Mouse (Mus musculus): ENCODE measurements at regions not wholly inside any gene's neighbourhood (a gene's known extent, or its start where the extent isn't known, plus 50 kb on each side); places are given as distances from the start of the nearest gene placed in this dataset.

DNA sequence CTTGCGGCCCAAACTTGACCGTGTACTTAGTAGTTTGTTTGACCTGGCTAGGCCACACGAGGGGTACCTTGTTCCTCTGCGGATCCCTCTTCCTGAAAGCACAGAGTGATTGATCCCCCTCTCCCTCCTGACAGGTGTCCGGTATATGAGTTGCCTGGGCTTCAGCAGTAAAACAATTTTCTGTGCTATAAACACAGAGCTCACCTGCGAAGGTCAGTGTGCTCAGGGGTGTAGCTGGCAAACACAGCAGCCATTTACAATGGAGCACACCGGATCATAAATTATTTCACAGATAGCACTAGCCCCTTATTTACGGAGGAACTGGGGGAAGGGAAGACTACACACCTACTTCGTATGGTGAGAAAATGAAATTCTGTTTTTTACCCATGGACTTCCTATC is 92.5 kb upstream of the Klf4 start:
- H3K27me3 ChIP-seq (ENCODE audit: control insufficient read depth, insufficient read depth, low read depth, low read length), result no peaks in the 10 kb centered on the region

DNA sequence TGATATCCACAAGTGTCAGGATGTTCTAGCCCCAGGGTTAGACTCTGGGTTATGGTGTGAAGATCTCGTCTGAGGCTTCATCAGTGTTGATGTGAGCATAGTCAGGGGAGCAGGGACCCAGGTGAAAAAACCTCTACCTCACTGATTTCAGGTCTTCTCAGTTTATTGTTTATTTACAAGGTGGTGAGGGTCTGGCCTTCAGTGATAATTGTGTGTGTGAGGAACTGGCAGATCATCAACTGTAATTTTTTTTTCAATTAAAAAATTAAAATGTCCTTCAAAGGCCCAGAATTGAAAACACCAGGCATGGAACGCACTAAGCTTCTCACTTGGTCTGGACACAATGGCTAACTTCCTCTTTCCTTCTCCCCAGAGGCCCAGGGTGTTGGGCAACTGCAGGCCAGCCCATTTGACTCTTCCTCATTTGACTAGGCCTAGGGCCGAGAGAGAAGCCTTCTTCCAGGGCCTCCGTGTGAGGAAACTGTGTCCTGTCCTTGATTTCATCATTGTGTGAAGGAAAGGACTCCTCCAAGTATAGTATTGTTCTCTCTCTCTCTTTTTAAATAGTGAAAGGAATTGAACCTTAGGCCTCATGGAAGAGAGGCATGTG is 91.0 kb upstream of the Klf4 start:
- WGBS, result 86% methylated on average over 4 of the region's 4 CpGs
- no peak overlapping the region for H3K4me2 ChIP-seq (ENCODE audit: low read length)
- H3K9me3 ChIP-seq (replicated peaks; ENCODE audit: control insufficient read depth, low read length, poor library complexity, severe bottlenecking), result no peaks in the 10 kb centered on the region
- H3K4me1 ChIP-seq (ENCODE audit: control insufficient read depth, insufficient read depth, low read length), result no peaks in the 10 kb centered on the region
- no peak overlapping the region for H3K27ac ChIP-seq (ENCODE audit: low read length)
- no peaks in the 10 kb centered on the region for H3K27me3 ChIP-seq (ENCODE audit: control insufficient read depth, insufficient read depth, low read depth, low read length)
- no peak for ATAC-seq
- H3K4me3 ChIP-seq (ENCODE audit: low read depth, low read length), result no peak overlapping the region
- no peaks in the 10 kb centered on the region for H3K36me3 ChIP-seq (ENCODE audit: control insufficient read depth, insufficient read depth, low read length)
- no peak overlapping the region for H3K9ac ChIP-seq (ENCODE audit: low read depth, low read length)

More for the DNA sequence above, 92.5 kb upstream of the Klf4 start:
- ATAC-seq, result no peak
- Histone ChIP-seq H3K4me1 (ENCODE audit: control insufficient read depth, insufficient read depth, low read length) (no peaks in the 10 kb centered on the region), H3K4me3 (ENCODE audit: low read depth, low read length) (no peak overlapping the region), H3K36me3 (ENCODE audit: control insufficient read depth, insufficient read depth, low read length) (no peaks in the 10 kb centered on the region), H3K9me3 (replicated peaks; ENCODE audit: control insufficient read depth, low read length, poor library complexity, severe bottlenecking) (no peaks in the 10 kb centered on the region), H3K4me2 (ENCODE audit: low read length) (no peak overlapping the region), H3K27ac (ENCODE audit: low read length) (no peak overlapping the region), H3K9ac (ENCODE audit: low read depth, low read length) (no peak overlapping the region)
- WGBS, result 96% methylated on average over 9 of the region's 9 CpGs

DNA sequence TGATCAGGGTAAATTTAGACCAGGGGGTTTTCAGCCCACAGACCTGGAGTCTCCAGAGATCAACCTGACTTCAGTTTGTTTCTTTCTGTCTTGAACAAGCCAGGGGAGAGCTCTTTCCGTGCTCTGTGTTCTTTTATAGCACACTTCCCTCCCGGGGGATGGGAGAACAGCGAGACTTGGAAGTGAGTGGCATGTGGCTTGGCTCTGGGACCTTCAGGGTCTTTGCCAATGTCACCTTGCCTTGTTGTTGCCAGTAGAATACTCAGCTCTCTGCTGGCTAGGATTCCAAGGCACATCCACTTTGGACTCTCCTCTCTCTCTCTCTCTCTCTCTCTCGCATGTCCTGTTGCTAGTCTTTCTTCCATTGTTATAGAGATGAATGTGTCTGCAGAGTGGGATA is 90.4 kb upstream of the Klf4 start:
- Histone ChIP-seq H3K27me3 (ENCODE audit: control insufficient read depth, insufficient read depth, low read depth, low read length) (no peaks in the 10 kb centered on the region), H3K27ac (ENCODE audit: low read length) (no peak overlapping the region), H3K4me1 (ENCODE audit: control insufficient read depth, insufficient read depth, low read length) (no peaks in the 10 kb centered on the region), H3K36me3 (ENCODE audit: control insufficient read depth, insufficient read depth, low read length) (no peaks in the 10 kb centered on the region), H3K4me3 (ENCODE audit: low read depth, low read length) (no peak overlapping the region), H3K9ac (ENCODE audit: low read depth, low read length) (no peak overlapping the region), H3K9me3 (replicated peaks; ENCODE audit: control insufficient read depth, low read length, poor library complexity, severe bottlenecking) (no peaks in the 10 kb centered on the region), H3K4me2 (ENCODE audit: low read length) (no peak overlapping the region)
- no peak for ATAC-seq
- WGBS, result 77% methylated on average over 4 of the region's 4 CpGs

DNA sequence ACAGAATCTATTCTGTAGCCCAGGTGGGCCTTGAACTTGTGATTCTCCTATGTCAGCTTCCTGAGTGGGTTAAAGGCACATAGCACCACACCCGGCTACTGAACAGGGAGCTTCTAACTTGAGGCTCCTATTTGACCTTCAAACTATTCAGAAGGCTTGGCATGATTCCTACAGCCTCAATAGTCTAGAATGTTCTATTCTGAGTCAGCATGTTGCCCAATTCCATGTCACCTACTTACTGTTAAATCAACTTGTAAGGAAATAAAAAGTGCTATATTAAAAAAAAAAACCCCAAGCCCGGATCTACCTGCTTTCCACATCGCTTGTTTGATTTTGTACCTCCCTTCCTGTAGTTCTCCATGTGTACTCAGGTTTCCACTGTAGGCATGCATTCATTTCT is 87.6 kb upstream of the Klf4 start:
- Histone ChIP-seq H3K27me3 (ENCODE audit: control insufficient read depth, insufficient read depth, low read depth, low read length) (no peaks in the 10 kb centered on the region), H3K27ac (ENCODE audit: low read length) (no peak overlapping the region), H3K4me1 (ENCODE audit: control insufficient read depth, insufficient read depth, low read length) (no peaks in the 10 kb centered on the region), H3K4me2 (ENCODE audit: low read length) (no peak overlapping the region), H3K36me3 (ENCODE audit: control insufficient read depth, insufficient read depth, low read length) (no peaks in the 10 kb centered on the region), H3K9me3 (replicated peaks; ENCODE audit: control insufficient read depth, low read length, poor library complexity, severe bottlenecking) (no peaks in the 10 kb centered on the region), H3K9ac (ENCODE audit: low read depth, low read length) (no peak overlapping the region), H3K4me3 (ENCODE audit: low read depth, low read length) (no peak overlapping the region)
- ATAC-seq, result no peak
- WGBS, result 86% methylated on average over 3 of the region's 3 CpGs

DNA sequence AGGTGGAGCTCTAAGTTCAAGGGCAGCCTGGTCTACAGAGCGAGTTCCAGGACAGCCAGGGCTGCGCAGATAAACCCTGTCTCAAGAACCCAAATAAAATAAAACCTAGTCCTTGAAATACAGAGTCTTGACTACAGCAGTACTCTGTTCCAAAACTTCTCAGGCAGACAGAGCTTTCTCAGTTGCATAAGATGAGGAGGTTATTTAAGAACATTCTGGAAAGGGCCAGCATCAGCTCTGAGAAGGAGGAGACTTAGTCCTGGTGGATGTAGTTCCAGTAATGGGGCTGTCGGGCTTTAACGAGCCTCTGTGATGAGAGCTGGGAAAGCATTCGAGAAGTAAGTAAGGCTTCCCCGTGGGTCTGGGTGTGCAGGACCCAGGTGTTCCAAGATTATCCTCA is 83.5 kb upstream of the Klf4 start:
- Histone ChIP-seq H3K4me2 (ENCODE audit: low read length) (no peak overlapping the region), H3K27ac (ENCODE audit: low read length) (no peak overlapping the region), H3K27me3 (ENCODE audit: control insufficient read depth, insufficient read depth, low read depth, low read length) (no peaks in the 10 kb centered on the region), H3K36me3 (ENCODE audit: control insufficient read depth, insufficient read depth, low read length) (no peaks in the 10 kb centered on the region), H3K9me3 (replicated peaks; ENCODE audit: control insufficient read depth, low read length, poor library complexity, severe bottlenecking) (no peaks in the 10 kb centered on the region), H3K4me1 (ENCODE audit: control insufficient read depth, insufficient read depth, low read length) (no peaks in the 10 kb centered on the region), H3K9ac (ENCODE audit: low read depth, low read length) (no peak overlapping the region), H3K4me3 (ENCODE audit: low read depth, low read length) (no peak overlapping the region)
- 82% methylated on average over 6 of the region's 6 CpGs for whole genome bisulfite sequencing
- ATAC-seq, result no peak

DNA sequence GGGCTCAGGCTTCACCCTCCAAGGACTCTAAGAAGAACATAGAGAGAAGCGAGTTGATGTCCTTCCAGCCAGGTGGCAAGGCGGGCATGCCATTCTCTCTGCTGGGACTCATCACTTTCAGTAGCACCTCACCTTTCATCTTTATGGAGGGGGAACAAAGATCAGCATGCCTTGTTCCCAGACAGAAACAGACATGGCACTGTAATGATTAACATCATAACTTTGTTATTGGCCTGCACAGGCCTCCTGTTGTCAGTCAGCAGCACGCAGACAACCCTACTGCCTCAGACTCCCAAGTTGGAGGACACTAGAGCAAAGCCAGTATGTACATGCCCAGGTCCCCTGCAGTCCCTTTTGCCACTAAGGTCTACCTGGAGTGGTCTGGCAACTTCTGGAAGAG is 81.3 kb upstream of the Klf4 start:
- H3K9me3 ChIP-seq (replicated peaks; ENCODE audit: control insufficient read depth, low read length, poor library complexity, severe bottlenecking), result no peaks in the 10 kb centered on the region
- no peak overlapping the region for H3K9ac ChIP-seq (ENCODE audit: low read depth, low read length)
- ATAC-seq, result no peak
- no peak overlapping the region for H3K27ac ChIP-seq (ENCODE audit: low read length)
- no peaks in the 10 kb centered on the region for H3K4me1 ChIP-seq (ENCODE audit: control insufficient read depth, insufficient read depth, low read length)
- no peak overlapping the region for H3K4me3 ChIP-seq (ENCODE audit: low read depth, low read length)
- no peak overlapping the region for H3K4me2 ChIP-seq (ENCODE audit: low read length)
- 94% methylated on average over 3 of the region's 3 CpGs for WGBS
- H3K36me3 ChIP-seq (ENCODE audit: control insufficient read depth, insufficient read depth, low read length), result no peaks in the 10 kb centered on the region
- H3K27me3 ChIP-seq (ENCODE audit: control insufficient read depth, insufficient read depth, low read depth, low read length), result no peaks in the 10 kb centered on the region

DNA sequence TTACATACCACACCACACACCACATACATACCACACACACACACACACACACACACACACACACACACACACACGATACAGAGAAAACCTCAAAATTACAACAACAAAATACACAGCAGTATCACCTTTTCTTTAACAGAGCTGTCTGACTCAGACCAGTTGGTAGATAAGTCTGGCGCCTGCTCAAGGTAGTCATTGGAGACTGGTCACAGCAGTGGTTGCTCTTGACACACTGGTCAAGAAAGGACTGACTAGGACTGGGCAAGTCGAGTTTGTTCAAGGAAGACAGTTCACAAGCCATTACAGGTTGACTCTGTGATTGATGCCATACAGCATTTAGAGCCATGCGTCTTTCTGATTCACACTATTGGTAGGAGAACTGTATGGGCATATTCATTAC is 78.7 kb upstream of the Klf4 start:
- Histone ChIP-seq H3K27ac (ENCODE audit: low read length) (no peak overlapping the region), H3K4me1 (ENCODE audit: control insufficient read depth, insufficient read depth, low read length) (no peaks in the 10 kb centered on the region), H3K4me2 (ENCODE audit: low read length) (no peak overlapping the region), H3K4me3 (ENCODE audit: low read depth, low read length) (no peak overlapping the region), H3K36me3 (ENCODE audit: control insufficient read depth, insufficient read depth, low read length) (no peaks in the 10 kb centered on the region), H3K9me3 (replicated peaks; ENCODE audit: control insufficient read depth, low read length, poor library complexity, severe bottlenecking) (no peaks in the 10 kb centered on the region), H3K9ac (ENCODE audit: low read depth, low read length) (no peak overlapping the region), H3K27me3 (ENCODE audit: control insufficient read depth, insufficient read depth, low read depth, low read length) (no peaks in the 10 kb centered on the region)
- 91% methylated on average over 4 of the region's 4 CpGs for WGBS
- no peak for ATAC-seq

DNA sequence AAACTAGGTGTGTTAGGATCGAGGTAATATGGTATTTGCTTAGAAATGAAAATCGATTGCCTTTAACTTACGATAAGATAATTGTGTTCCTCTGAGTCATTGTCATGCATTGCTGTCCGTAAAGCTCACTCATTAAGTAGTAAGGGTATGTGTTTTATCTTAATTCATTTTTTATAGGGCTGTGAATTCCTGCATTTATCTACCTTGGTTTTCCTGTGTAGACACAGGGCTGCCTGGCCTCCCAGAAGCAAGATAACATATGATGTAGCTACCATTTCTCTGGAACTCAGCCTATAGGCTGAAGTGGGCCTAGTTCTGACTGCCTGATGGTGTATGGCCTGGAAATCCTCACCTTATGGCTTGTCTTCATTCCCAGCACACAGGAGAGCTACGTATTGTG is 76.9 kb upstream of the Klf4 start:
- no peak overlapping the region for H3K9ac ChIP-seq (ENCODE audit: low read depth, low read length)
- no peaks in the 10 kb centered on the region for H3K4me1 ChIP-seq (ENCODE audit: control insufficient read depth, insufficient read depth, low read length)
- no peak overlapping the region for H3K4me3 ChIP-seq (ENCODE audit: low read depth, low read length)
- WGBS, result 83% methylated on average over 5 of the region's 5 CpGs
- no peaks in the 10 kb centered on the region for H3K9me3 ChIP-seq (replicated peaks; ENCODE audit: control insufficient read depth, low read length, poor library complexity, severe bottlenecking)
- H3K36me3 ChIP-seq (ENCODE audit: control insufficient read depth, insufficient read depth, low read length), result no peaks in the 10 kb centered on the region
- H3K27me3 ChIP-seq (ENCODE audit: control insufficient read depth, insufficient read depth, low read depth, low read length), result no peaks in the 10 kb centered on the region
- H3K4me2 ChIP-seq (ENCODE audit: low read length), result no peak overlapping the region
- ATAC-seq, result no peak
- no peak overlapping the region for H3K27ac ChIP-seq (ENCODE audit: low read length)

DNA sequence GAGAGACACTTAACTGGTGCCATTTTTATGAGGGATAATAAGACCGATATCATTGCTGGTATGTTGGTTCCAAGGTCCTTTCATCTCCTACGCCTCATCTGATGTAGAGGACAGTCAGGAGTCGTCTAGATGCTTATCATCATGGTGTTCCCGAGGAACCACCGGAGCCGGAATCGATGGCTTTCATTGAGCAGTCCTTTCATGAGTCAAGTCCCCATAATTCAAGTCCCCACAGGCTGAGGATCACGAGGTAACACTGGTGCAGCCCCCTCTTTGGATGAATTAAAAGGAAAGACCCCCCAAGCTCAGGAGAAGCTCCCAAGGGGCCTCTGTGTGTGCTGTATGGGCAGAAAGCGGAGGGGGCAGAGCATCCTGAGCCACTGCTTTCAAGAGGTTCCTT is 73.3 kb upstream of the Klf4 start:
- Histone ChIP-seq H3K9me3 (replicated peaks; ENCODE audit: control insufficient read depth, low read length, poor library complexity, severe bottlenecking) (no peaks in the 10 kb centered on the region), H3K4me2 (ENCODE audit: low read length) (no peak overlapping the region), H3K36me3 (ENCODE audit: control insufficient read depth, insufficient read depth, low read length) (no peaks in the 10 kb centered on the region), H3K27ac (ENCODE audit: low read length) (no peak overlapping the region), H3K4me3 (ENCODE audit: low read depth, low read length) (no peak overlapping the region), H3K9ac (ENCODE audit: low read depth, low read length) (no peak overlapping the region), H3K27me3 (ENCODE audit: control insufficient read depth, insufficient read depth, low read depth, low read length) (no peaks in the 10 kb centered on the region), H3K4me1 (ENCODE audit: control insufficient read depth, insufficient read depth, low read length) (no peaks in the 10 kb centered on the region)
- WGBS, result 92% methylated on average over 9 of the region's 9 CpGs
- no peak for ATAC-seq

DNA sequence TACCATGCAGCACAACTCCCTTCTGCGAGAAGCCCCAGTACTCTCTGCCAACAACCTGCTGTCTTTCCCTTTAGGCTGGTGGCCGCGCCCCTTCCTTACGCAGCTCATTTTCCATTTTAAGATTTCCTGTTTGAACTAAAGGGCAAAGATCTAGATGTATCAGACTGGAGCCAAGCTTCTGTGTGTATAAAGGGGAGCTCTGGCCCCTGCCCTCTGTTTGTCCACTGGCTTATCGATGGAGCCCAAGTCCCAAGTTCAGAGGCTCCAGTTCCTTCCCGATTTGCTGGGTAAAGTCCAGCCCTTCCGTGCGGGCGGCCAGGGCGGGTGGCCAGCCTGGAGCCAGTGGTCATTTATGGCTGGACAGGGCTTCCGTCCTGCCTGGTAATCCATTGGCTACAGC is 72.6 kb upstream of the Klf4 start:
- Histone ChIP-seq H3K4me1 (ENCODE audit: control insufficient read depth, insufficient read depth, low read length) (no peaks in the 10 kb centered on the region), H3K27ac (ENCODE audit: low read length) (no peak overlapping the region), H3K27me3 (ENCODE audit: control insufficient read depth, insufficient read depth, low read depth, low read length) (no peaks in the 10 kb centered on the region), H3K9me3 (replicated peaks; ENCODE audit: control insufficient read depth, low read length, poor library complexity, severe bottlenecking) (no peaks in the 10 kb centered on the region), H3K4me3 (ENCODE audit: low read depth, low read length) (no peak overlapping the region), H3K9ac (ENCODE audit: low read depth, low read length) (no peak overlapping the region), H3K36me3 (ENCODE audit: control insufficient read depth, insufficient read depth, low read length) (no peaks in the 10 kb centered on the region), H3K4me2 (ENCODE audit: low read length) (no peak overlapping the region)
- WGBS, result 89% methylated on average over 11 of the region's 11 CpGs
- ATAC-seq, result no peak

Measured in midbrain, embryonic 16.5 days (tissue).